ENCODE assay signal across 8 mouse cellular contexts in genomic region chr6:89639025-89639424, GRCm38 (mm10). TPM values are rescaled to one million over a fixed set of nuclear protein-coding genes. Genes with fewer than 3 reads are reported as not detected.
DNase-seq lines count a peak whose midpoint lies in the region; ATAC-seq and TF ChIP-seq lines count a peak whose summit lies in the region.

No protein-coding gene starts in this region.

- no peak for TF ChIP-seq EP300 in heart, adult 2 months (IDR thresholded peaks at IDR 0.05; ENCODE audit: insufficient read depth, low read depth, low read length)

- intact Hi-C loops in heart, adult 2 months (cut with DNase I): no loop called here
- intact Hi-C loops in left cerebral cortex, postnatal 25 days (cut with DNase I): loop anchor here (10.0 kb wide), 1 partner anchor 594 kb away; no protein-coding TSS in a partner anchor

- no peaks in the 10 kb centered on the region for H3K79me2 ChIP-seq in heart, adult 2 months (replicated peaks; ENCODE audit: control insufficient read depth, insufficient read depth, low read length)

- WGBS in heart, adult 2 months: 61% methylated on average over 2 of the region's 2 CpGs
- 38% methylated on average over 2 of the region's 2 CpGs for WGBS in hindbrain, embryonic 12.5 days

- H3K4me3 ChIP-seq in heart, adult 2 months: no peak overlapping the region
- H3K4me3 ChIP-seq in hindbrain, embryonic 12.5 days: no peak overlapping the region

- H3K4me2 ChIP-seq in hindbrain, embryonic 12.5 days (replicated peaks): no peak overlapping the region

- H3K9ac ChIP-seq in heart, adult 2 months (ENCODE audit: low read depth, low read length): no peak overlapping the region
- H3K9ac ChIP-seq in hindbrain, embryonic 12.5 days: no peak overlapping the region

- TF ChIP-seq CTCF in heart, adult 2 months (IDR thresholded peaks at IDR 0.05): peak; percentile 68

- DNase-seq in heart, adult 2 months: peak in 1 of 2 experiments; percentile 43
- no peak for DNase-seq in heart, adult 11 months
- DNase-seq in right cerebral cortex, adult 2 months (ENCODE audit: low spot score in 2 of 2): peak; percentile 53 to 63
- no peak for DNase-seq in right cerebral cortex, postnatal 10 days (ENCODE audit: low spot score in 2 of 2)
- peak; percentile 38 for DNase-seq in c-Kit-positive CD71-positive TER-119-negative erythroid progenitor cells, embryonic 14.5 days (ENCODE audit: low read depth)
- peak; percentile 50 to 57 for DNase-seq in left cerebral cortex, postnatal 25 days (ENCODE audit: low spot score in 2 of 2)
- peak; percentile 47 for DNase-seq in right cerebral cortex, postnatal 4 days

- no peak for TF ChIP-seq POLR2A in heart, adult 2 months (IDR thresholded peaks at IDR 0.05; ENCODE audit: insufficient read depth, low read depth, low read length)

- ATAC-seq in hindbrain, embryonic 12.5 days (ENCODE audit: low FRiP score): no peak

- no peaks in the 10 kb centered on the region for H3K9me3 ChIP-seq in hindbrain, embryonic 12.5 days (replicated peaks)

- no peak overlapping the region for H3K27ac ChIP-seq in heart, adult 2 months
- H3K27ac ChIP-seq in hindbrain, embryonic 12.5 days: no peak overlapping the region

- H3K36me3 ChIP-seq in heart, adult 2 months (ENCODE audit: control insufficient read depth, insufficient read depth, low read length): no peaks in the 10 kb centered on the region
- H3K36me3 ChIP-seq in hindbrain, embryonic 12.5 days: no peaks in the 10 kb centered on the region

- peaks cover 2% of the 10 kb centered on the region for H3K4me1 ChIP-seq in heart, adult 2 months (ENCODE audit: control insufficient read depth, insufficient read depth, low read length)
- peaks cover 3% of the 10 kb centered on the region; the same call in 1 of the 2 replicates for H3K4me1 ChIP-seq in hindbrain, embryonic 12.5 days

- H3K27me3 ChIP-seq in heart, adult 2 months (ENCODE audit: control insufficient read depth, insufficient read depth, low read length): no peaks in the 10 kb centered on the region
- no peaks in the 10 kb centered on the region for H3K27me3 ChIP-seq in hindbrain, embryonic 12.5 days

RNA-seq across cellular contexts. Expression of gene Txnrd3, which starts 4.8 kb away (rescaled TPM):
- 10 to 100 TPM; 13.5 to 15.3 TPM for total RNA-seq in heart, adult 2 months (2021)
- polyA plus RNA-seq in heart, adult 2 months (2012; rRNA removed): 10.5 and 10.7 TPM in 2 replicates
- 1 to 10 TPM; 3.6 to 3.9 TPM for total RNA-seq in left cerebral cortex, postnatal 25 days (2021)
- polyA plus RNA-seq in hindbrain, embryonic 12.5 days (2016; fragmentation: Nextera tagmentation; extraction: Ambion mirVana): 15.5 and 16.3 TPM in 2 replicates

RNA-seq across cellular contexts. Expression of gene Chchd6, which starts 43.6 kb away (rescaled TPM):
- 10 to 100 TPM in 1 of 2 experiments, 1 to 10 TPM in 1; 9.3 to 11.4 TPM for total RNA-seq in heart, adult 2 months (2021)
- polyA plus RNA-seq in heart, adult 2 months (2012; rRNA removed): 25.1 and 28.8 TPM in 2 replicates
- 10 to 100 TPM; 79.1 to 83.9 TPM for total RNA-seq in left cerebral cortex, postnatal 25 days (2021)
- 73.1 and 82.4 TPM in 2 replicates for polyA plus RNA-seq in hindbrain, embryonic 12.5 days (2016; fragmentation: Nextera tagmentation; extraction: Ambion mirVana)

Comparison
In these comparisons a context has a peak if more than half of its experiments do, and no peak if none do; other contexts are left out.
1. DNase-seq: peak in right cerebral cortex, adult 2 months (2 of 2), c-Kit-positive CD71-positive TER-119-negative erythroid progenitor cells, embryonic 14.5 days (single experiment), left cerebral cortex, postnatal 25 days (2 of 2) and right cerebral cortex, postnatal 4 days (single experiment); none in heart, adult 11 months (single experiment) and right cerebral cortex, postnatal 10 days (0 of 2).
2. RNA of gene Chchd6, which starts 43.6 kb away (total RNA-seq): 79.1 to 83.9 TPM in left cerebral cortex, postnatal 25 days; 9.3 to 11.4 TPM in heart, adult 2 months; every median in the first group is over 4 times any median in the second.